Mouse (Mus musculus): ENCODE data around the gene Ttc39b.

Gene Ttc39b

DNA sequence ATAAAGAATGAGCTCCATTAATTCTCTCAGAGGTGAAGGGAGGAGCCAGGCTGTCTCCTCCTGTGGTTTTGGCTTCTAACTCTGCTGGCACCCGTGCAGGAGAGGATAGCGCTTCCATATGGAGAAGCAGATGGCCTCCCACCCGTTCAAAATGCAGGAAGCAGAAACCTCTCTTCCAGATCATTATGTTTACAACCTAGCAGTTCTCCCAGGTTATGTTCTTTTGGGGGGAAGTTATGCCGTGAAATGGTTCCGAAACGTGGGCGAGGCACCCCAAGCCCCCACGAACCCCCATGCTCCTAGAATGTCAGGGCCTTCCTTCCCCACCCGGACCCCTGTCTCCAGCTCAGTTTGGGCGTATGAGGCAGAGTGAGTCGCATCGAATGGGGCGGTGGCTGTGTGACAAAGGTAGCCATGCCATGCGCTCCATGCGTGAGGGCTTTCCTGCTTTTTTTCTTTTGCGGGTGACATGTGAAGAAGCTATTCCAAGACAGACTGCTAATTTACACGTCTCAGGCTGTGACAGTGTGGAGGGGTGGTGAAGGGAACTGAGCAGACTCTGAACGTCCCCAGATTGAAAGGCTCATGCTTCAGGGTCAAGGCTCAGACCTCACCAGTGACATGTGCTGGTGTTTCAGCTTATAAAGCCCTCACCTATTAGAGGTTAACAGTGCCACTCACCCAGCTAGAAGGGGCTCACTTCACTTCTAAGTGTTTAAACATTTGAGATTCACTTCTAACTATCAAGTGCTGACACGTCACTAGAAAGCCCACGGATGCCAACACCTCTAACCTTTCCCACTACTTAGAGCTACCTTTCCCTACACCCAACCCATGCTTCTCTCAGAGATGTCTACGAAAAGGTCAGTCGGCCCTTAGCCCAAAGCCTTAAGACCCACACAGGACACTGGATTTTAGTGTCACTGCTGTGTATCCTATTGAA, 90.6 kb downstream of the Ttc39b start:
- DNase-seq (ENCODE audit: extremely low read depth, insufficient read length, low spot score) = no peak

GRCm38 (mm10) chr4:83232315-83232880, 91.7 kb downstream of the Ttc39b start:
- no peak for DNase-seq (ENCODE audit: extremely low read depth, insufficient read length, low spot score)

GRCm38 (mm10) chr4:83228664-83229283, 95.3 kb downstream of the Ttc39b start:
- DNase-seq (ENCODE audit: extremely low read depth, insufficient read length, low spot score) = no peak

- DNase-seq (ENCODE audit: extremely low read depth, insufficient read length, low spot score) = no peak
Observed at GRCm38 (mm10) chr4:83228073-83228472, 96.0 kb downstream of the Ttc39b start.

DNA sequence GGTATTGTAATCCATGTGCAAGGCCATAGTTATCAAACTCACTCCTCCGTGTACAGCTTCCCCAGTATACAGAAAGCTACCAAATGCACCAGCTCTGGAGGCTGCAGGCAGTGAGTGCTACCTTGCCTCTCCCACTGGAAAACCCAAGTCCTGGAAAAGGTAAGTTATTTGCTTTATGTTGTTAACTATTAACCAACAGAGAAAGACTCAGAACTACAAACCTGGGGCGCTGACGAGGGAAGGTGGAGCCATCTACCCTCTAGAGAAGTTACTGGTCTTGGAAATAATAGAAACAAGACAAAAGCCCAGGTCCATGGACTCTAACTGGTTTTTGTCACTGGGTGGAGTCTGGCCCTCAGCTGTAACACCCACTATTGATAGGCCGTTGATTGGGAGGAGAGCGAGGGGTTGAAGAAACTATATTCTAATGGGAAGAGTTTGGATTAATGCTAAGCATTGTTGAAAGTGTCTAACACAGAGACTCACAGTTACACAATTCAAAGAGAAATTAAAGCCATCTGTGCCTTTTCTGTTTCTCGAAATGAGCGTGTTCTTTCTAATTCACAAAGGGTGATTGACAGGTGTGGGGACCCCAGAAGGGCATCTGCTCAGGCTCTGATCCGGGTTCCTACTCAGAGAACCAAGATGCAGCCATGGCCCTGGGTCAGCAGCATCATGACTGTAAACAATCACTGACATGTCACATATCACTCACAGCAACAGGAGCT, 98.3 kb downstream of the Ttc39b start:
- no peak for DNase-seq (ENCODE audit: extremely low read depth, insufficient read length, low spot score)

GRCm38 (mm10) chr4:83224242-83224641, 99.8 kb downstream of the Ttc39b start:
- DNase-seq (ENCODE audit: extremely low read depth, insufficient read length, low spot score) = no peak

GRCm38 (mm10) chr4:83223197-83223596, 100.9 kb downstream of the Ttc39b start:
- no peak for DNase-seq (ENCODE audit: extremely low read depth, insufficient read length, low spot score)

DNA sequence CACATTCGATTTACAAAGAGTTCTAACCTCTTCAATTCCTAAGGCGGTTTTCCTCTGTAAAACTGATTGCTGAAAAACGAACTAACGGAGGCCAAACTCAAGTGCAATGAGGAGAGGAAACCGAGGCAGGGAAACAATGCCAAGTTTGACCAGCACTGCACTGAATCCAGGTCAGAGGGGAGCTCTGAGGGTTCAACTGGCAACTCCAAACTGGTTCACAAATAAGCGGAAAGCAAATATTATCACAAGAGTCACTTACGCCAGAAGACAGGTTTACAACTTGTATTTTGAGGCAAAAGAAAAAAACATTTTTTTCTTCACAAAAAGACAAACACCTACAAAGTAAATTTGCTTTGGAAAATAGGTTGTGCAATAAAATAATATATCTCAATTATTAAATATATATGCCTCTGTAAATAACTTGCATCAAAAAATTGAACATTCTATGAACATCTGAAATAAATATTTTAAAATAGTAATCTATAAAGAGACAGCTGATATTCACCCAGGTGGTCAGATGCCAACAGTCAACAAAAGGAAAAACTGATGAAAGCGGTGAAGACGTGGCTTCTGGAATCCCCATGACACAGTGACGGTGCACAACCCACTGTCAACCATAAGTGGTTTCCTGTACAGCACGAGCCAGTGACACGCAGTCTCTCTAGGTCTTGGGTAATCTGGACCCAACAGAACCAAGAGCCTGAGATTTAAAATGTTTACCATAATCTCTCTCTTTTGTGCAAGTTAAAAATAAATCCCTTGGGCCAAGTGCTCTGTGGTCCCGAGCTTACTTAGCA, 103.1 kb downstream of the Ttc39b start:
- no peak for DNase-seq (ENCODE audit: extremely low read depth, insufficient read length, low spot score)

- DNase-seq (ENCODE audit: extremely low read depth, insufficient read length, low spot score) = no peak
Observed at GRCm38 (mm10) chr4:83219253-83219652, 104.8 kb downstream of the Ttc39b start.

GRCm38 (mm10) chr4:83217128-83217527, 106.9 kb downstream of the Ttc39b start:
- DNase-seq (ENCODE audit: extremely low read depth, insufficient read length, low spot score) = no peak

DNA sequence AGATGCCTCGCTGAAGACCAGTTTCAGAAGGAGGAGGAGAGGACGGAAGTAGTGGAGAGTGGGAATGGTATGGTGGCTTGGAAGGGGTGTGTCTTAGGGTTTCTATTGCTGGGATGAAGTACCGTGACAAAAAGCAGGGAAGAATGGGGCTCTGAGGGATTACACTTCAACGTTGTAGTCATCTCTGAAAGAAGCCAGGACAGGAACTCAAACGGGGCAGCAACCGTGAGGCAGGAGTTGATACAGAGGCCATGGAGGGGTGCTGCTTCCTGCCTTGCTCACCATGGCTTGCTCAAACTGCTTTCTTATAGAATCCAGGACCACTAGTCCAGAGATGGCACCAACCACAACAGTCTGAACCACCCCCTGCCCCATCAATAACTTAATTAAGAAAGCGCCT, 107.7 kb downstream of the Ttc39b start:
- no peak for DNase-seq (ENCODE audit: extremely low read depth, insufficient read length, low spot score)

GRCm38 (mm10) chr4:83215776-83216175, 108.3 kb downstream of the Ttc39b start:
- no peak for DNase-seq (ENCODE audit: extremely low read depth, insufficient read length, low spot score)

GRCm38 (mm10) chr4:83214822-83215558, 109.1 kb downstream of the Ttc39b start:
- peak; percentile 19 for DNase-seq (ENCODE audit: extremely low read depth, insufficient read length, low spot score)

DNA sequence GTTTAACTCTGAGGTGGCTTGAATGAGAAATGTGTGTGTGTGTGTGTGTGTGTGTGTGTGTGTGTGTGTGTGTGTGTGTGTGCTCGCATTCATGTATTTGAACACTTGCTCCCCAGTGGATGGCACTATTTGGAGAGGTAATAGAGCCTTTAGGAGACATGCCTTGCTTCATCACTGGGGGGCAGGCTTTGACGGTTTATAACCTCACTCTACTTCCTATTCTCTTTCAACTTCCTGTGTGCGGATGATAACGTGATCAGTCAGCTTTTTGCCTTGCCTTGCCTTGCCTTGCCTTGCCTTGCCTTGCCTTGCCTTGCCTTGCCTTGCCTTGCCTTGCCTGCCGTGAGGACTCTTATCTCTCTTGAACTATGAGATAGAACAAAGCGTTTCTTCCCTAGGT, 110.3 kb downstream of the Ttc39b start:
- no peak for DNase-seq (ENCODE audit: extremely low read depth, insufficient read length, low spot score)

DNA sequence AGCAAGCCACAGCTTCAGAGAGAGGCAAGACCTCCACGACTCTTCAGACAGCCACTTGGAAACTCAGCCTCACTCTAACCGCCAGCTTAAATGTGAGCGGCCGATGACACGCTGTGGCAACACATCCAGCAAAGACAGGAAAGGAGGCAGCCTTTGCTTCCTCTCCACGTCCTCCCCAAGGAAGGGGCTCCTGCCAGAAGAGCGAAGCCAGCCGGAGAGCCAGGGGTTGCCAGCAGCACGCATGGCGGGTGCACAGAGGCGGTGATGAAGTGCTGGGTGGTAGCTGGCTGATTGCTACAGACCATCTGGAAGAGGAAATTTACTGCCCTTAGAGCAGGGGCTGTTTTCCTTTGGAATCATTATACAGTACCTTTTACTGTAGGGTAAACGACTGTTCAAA, 112.3 kb downstream of the Ttc39b start:
- no peak for DNase-seq (ENCODE audit: extremely low read depth, insufficient read length, low spot score)

DNA sequence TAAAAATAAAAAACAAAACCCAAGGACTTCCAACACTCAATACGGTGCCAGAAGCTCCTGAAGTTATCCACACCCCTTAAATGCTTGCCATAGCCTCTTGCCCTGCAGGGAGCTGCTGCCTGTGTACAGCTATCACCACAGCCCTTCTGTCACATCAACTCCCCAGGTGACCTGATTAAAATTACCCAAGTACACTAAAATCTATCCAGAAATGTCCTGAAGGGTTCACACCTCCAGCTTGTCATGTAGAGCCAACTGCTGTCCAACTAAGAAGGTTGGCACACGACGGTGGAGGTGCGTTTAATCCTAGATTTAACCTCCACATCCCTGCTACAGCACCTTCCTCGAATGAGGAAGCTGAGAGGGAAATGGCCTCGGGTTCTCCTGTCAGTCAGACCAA, 113.6 kb downstream of the Ttc39b start:
- DNase-seq (ENCODE audit: extremely low read depth, insufficient read length, low spot score) = no peak

GRCm38 (mm10) chr4:83206803-83207586, 117.1 kb downstream of the Ttc39b start:
- DNase-seq (ENCODE audit: extremely low read depth, insufficient read length, low spot score) = no peak

DNA sequence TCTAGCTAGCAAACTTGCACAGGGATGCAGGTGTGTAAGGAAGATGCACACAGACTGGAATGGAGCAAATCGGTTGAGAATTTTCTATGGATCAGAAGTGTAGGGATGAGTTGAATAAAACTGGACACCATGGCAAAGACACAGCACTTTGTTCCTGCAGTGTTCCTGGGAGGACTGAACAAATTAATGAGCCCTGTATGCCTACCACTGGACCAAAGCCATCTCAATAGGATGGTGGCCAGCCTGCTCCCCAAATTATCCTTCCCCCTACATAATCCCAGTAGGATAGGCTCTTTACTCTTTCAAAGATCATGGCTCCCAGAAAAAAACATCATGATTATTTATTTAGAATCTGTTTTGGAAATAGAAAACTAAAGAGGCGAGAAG, 117.6 kb downstream of the Ttc39b start:
- no peak for DNase-seq (ENCODE audit: extremely low read depth, insufficient read length, low spot score)

DNA sequence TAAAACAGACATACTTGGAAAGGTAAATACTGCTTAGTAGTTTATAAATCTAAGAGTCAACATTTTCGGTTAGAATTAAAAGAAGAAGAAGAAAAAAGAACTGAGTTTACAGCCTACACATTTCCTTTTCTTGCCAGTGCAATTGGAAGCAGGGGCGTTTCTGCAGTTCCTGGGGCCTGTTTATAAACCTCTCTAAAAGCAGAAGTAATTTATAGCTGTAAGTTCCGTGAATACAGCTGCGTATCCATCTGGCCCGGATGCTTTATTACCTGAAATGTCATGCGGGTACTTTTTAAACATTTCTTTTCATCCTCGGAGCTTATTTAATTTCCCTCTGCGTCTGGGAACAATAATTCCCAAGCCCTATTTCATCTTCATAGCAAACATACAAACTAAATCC, 124.7 kb downstream of the Ttc39b start:
- no peak for DNase-seq (ENCODE audit: extremely low read depth, insufficient read length, low spot score)

All from 3134 (cell line).